ENCODE assay signal across 12 mouse cellular contexts in the genomic region with DNA sequence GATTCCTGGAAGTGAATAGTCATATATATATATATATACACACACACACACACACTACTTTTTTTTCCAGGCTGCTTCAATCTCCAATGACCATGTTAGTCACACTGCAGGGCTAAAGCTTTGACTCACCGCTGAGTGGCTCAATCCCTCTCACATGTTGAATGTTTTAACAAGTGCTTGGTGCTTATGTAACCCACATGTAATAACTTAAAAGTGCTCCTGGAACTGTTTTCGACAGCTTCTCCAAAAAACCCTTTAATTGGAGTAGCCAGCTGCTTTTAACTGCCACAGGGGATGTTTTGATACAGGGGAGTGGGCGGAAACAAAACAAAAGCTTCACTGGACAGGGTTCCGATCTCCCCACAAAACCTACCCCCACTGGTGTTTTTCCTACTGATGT. TPM values are rescaled to one million over a fixed set of nuclear protein-coding genes. Genes with fewer than 3 reads are reported as not detected.
DNase-seq lines count a peak whose midpoint lies in the region; ATAC-seq and TF ChIP-seq lines count a peak whose summit lies in the region.
"Had no signal": no experiment of that assay in that cellular context is flagged by ENCODE, and none has a peak within 500 bp of the region (broad histone marks: within the 10 kb centered on the region; RNA-seq: fewer than 3 reads in every experiment).

No protein-coding gene starts in this region.

- no peak overlapping the region for H3K4me3 ChIP-seq in left cerebral cortex, adult 2 months
- H3K4me3 ChIP-seq: embryonic facial prominence, embryonic 13.5 days; heart, embryonic 10.5 days; hindbrain, embryonic 13.5 days had no signal

- TF ChIP-seq CTCF in left cerebral cortex, adult 2 months (IDR thresholded peaks at IDR 0.05), result no peak

- intact Hi-C loops in left cerebral cortex, adult 2 months (cut with DNase I), result loop anchor here (1.0 kb wide), 1 partner anchor 30 kb away; no protein-coding TSS in a partner anchor
- intact Hi-C loops in left cerebral cortex, postnatal 25 days (cut with DNase I), result no loop called here

- peak; percentile 14 to 32 for DNase-seq in left cerebral cortex, adult 2 months (ENCODE audit: extremely low spot score in 1 of 2, low spot score in 2 of 2)
- DNase-seq in left cerebral cortex, adult 11 months (ENCODE audit: low spot score), result no peak
- peak; percentile 37 for DNase-seq in adrenal gland, adult 8-10 months
- peak; percentile 14 for DNase-seq in embryo, embryonic 10.5 days (ENCODE audit: low spot score)
- DNase-seq in left cerebral cortex, postnatal 25 days (ENCODE audit: low spot score in 2 of 2), result peak; percentile 22 to 78
- no peak for DNase-seq in thymus, postnatal 25 days
- DNase-seq: lung, postnatal 4 days; thymus, postnatal 4 days had no signal

- peak overlapping the region; percentile 38 for H3K27ac ChIP-seq in left cerebral cortex, adult 2 months
- H3K27ac ChIP-seq: embryonic facial prominence, embryonic 13.5 days; heart, embryonic 10.5 days; hindbrain, embryonic 13.5 days had no signal

- no peak for ATAC-seq in megakaryocyte, adult 5-6 weeks (ENCODE audit: poor library complexity, severe bottlenecking)

RNA-seq across cellular contexts. Expression of a gene that starts 29.4 kb away (rescaled TPM):
- total RNA-seq in left cerebral cortex, adult 2 months (2021), result 10 to 100 TPM; 27.4 to 29.1 TPM
- total RNA-seq in adrenal gland, adult 8-10 months (2022), result 10 to 100 TPM; 27.6 to 36.8 (median 31.6) TPM
- total RNA-seq in left cerebral cortex, postnatal 25 days (2021), result 10 to 100 TPM; 22.0 to 23.4 TPM
- 31.3 and 33.7 TPM in 2 replicates for total RNA-seq in megakaryocyte, adult 5-6 weeks (2015)
- total RNA-seq in megakaryocyte, adult 5-6 weeks (2017), result 86.3 and 92.3 TPM in 2 replicates

Comparison
In these comparisons a context has a peak if more than half of its experiments do, and no peak if none do; other contexts are left out.
1. DNase-seq: peak in left cerebral cortex, adult 2 months (2 of 2), adrenal gland, adult 8-10 months (single experiment), embryo, embryonic 10.5 days (single experiment) and left cerebral cortex, postnatal 25 days (2 of 2); none in left cerebral cortex, adult 11 months (single experiment) and thymus, postnatal 25 days (single experiment).